In the genomic region with DNA sequence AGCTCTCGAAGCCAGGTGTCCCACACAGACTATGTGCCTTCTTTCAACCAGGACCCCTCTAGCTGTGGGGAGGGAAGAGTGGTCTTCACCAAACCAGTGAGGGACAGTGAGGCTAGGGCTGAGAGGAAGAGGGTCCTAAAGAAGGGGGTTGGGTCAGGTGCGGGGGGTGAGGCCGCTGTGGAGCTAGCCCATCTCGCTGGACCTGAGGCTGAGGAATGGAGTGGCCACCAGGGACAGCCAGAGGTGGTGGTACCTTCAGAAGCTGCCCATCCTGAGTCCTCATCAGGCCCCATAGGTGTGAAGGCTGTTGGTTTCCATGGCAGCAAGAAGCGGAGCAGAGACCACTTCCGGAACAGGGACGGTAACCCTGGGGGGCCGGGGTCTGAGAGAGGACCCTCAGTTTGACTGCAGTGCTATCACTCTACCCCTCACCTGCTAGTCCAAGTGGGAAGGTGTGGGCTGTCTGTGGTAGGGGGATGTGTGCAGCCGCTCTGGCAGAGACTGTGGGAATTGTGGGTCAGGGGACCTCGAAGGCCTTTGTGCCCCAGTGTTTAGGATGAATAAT, we compare ENCODE assay signal across 8 mouse cellular contexts. TPM values are rescaled to one million over a fixed set of nuclear protein-coding genes. Genes with fewer than 3 reads are reported as not detected.
DNase-seq lines count a peak whose midpoint lies in the region; ATAC-seq and TF ChIP-seq lines count a peak whose summit lies in the region.

No protein-coding gene starts in this region.

- no peak for ATAC-seq in embryonic facial prominence, embryonic 13.5 days (ENCODE audit: insufficient number of reproducible peaks, insufficient read depth, low FRiP score, low TSS enrichment, low read depth)
- no peak for ATAC-seq in hindbrain, postnatal 0 days

- H3K9me3 ChIP-seq in embryonic facial prominence, embryonic 13.5 days = no peaks in the 10 kb centered on the region
- no peaks in the 10 kb centered on the region for H3K9me3 ChIP-seq in hindbrain, postnatal 0 days (ENCODE audit: low read length)

- H3ac ChIP-seq in myocyte (ENCODE audit: control insufficient read depth, insufficient read length) = peak overlapping the region; percentile 91

- TF ChIP-seq CTCF in layer of hippocampus, adult 2 months (conservative IDR thresholded peaks at IDR 0.05) = no peak
- TF ChIP-seq CTCF in hindbrain, postnatal 0 days (IDR thresholded peaks at IDR 0.05; ENCODE audit: low read depth) = peak; percentile 3; the same call in 1 of the 2 replicates

- no peaks in the 10 kb centered on the region for H3K27me3 ChIP-seq in embryonic facial prominence, embryonic 13.5 days
- H3K27me3 ChIP-seq in hindbrain, postnatal 0 days (ENCODE audit: insufficient read depth, low read length) = no peaks in the 10 kb centered on the region
- no peaks in the 10 kb centered on the region for H3K27me3 ChIP-seq in myocyte (ENCODE audit: control insufficient read depth, insufficient read depth, insufficient read length)

- H3K4me3 ChIP-seq in layer of hippocampus, adult 2 months = peak overlapping the region; percentile 94
- peak overlapping the region; percentile 87 for H3K4me3 ChIP-seq in embryonic facial prominence, embryonic 13.5 days
- peak overlapping the region; percentile 87 for H3K4me3 ChIP-seq in hindbrain, postnatal 0 days (ENCODE audit: low read length)
- peak overlapping the region; percentile 92 for H3K4me3 ChIP-seq in myocyte

- H3K9ac ChIP-seq in embryonic facial prominence, embryonic 13.5 days = peak overlapping the region; percentile 95
- H3K9ac ChIP-seq in hindbrain, postnatal 0 days (replicated peaks; ENCODE audit: low read length) = peak overlapping the region; percentile 90

- H3K36me3 ChIP-seq in embryonic facial prominence, embryonic 13.5 days = peaks cover 30% of the 10 kb centered on the region
- H3K36me3 ChIP-seq in hindbrain, postnatal 0 days (ENCODE audit: insufficient read depth, low read length) = peaks cover 19% of the 10 kb centered on the region; the same call in 1 of the 2 replicates
- peaks cover 32% of the 10 kb centered on the region for H3K36me3 ChIP-seq in myocyte (ENCODE audit: control insufficient read depth, insufficient read depth)

- no peak for DNase-seq in layer of hippocampus, adult 2 months (ENCODE audit: low spot score in 2 of 2)
- DNase-seq in layer of hippocampus, postnatal 25 days (ENCODE audit: extremely low spot score in 1 of 2, low spot score in 1 of 2) = no peak
- no peak for DNase-seq in hindbrain, postnatal 0 days (ENCODE audit: low spot score)
- DNase-seq in right cerebral cortex, postnatal 14 days = no peak
- no peak for DNase-seq in adipocyte (ENCODE audit: low spot score)
- no peak for DNase-seq in cerebellum, postnatal 36 days

- H3K4me2 ChIP-seq in embryonic facial prominence, embryonic 13.5 days = peak overlapping the region; percentile 99
- peak overlapping the region; percentile 99 for H3K4me2 ChIP-seq in hindbrain, postnatal 0 days (ENCODE audit: low read depth, low read length)
- H3K4me2 ChIP-seq in myocyte (ENCODE audit: low read depth) = peak overlapping the region; percentile 84

- peaks cover 27% of the 10 kb centered on the region for H3K4me1 ChIP-seq in embryonic facial prominence, embryonic 13.5 days
- H3K4me1 ChIP-seq in hindbrain, postnatal 0 days (ENCODE audit: insufficient read depth, low read length) = peaks cover 19% of the 10 kb centered on the region

- H3K27ac ChIP-seq in layer of hippocampus, adult 2 months = no peak overlapping the region
- no peak overlapping the region for H3K27ac ChIP-seq in embryonic facial prominence, embryonic 13.5 days
- no peak overlapping the region for H3K27ac ChIP-seq in hindbrain, postnatal 0 days

- WGBS in embryonic facial prominence, embryonic 13.5 days = 89% methylated on average over 10 of the region's 10 CpGs
- WGBS in hindbrain, postnatal 0 days = 89% methylated on average over 10 of the region's 10 CpGs

- no peak for TF ChIP-seq POLR2A in myocyte (IDR thresholded peaks at IDR 0.05; ENCODE audit: insufficient read length, low read depth)

- H3K79me2 ChIP-seq in myocyte (ENCODE audit: control insufficient read depth, insufficient read depth) = peaks cover 12% of the 10 kb centered on the region

TF ChIP-seq in myocyte, 11 proteins besides CTCF, POLR2A, EP300 and RAD21:
- no peak for TF ChIP-seq CEBPB (IDR thresholded peaks at IDR 0.05; ENCODE audit: insufficient read depth, poor library complexity, severe bottlenecking)
- no peak for TF ChIP-seq SRF (IDR thresholded peaks at IDR 0.05; ENCODE audit: control insufficient read depth, insufficient read length, low read depth)
- TF ChIP-seq MYOD1 (IDR thresholded peaks at IDR 0.05; ENCODE audit: control insufficient read depth in 1 of 3, insufficient read length in 2 of 3, low read depth in 2 of 3) = no peak
- no peak for TF ChIP-seq MYOG (IDR thresholded peaks at IDR 0.05; ENCODE audit: control insufficient read depth in 1 of 3, insufficient read depth in 1 of 3, insufficient read length in 2 of 3, low read depth in 2 of 3)
- TF ChIP-seq E2F4 (IDR thresholded peaks at IDR 0.05; ENCODE audit: insufficient read depth) = no peak
- no peak for TF ChIP-seq MAX (IDR thresholded peaks at IDR 0.05; ENCODE audit: low read depth)
- no peak for TF ChIP-seq REST (IDR thresholded peaks at IDR 0.05; ENCODE audit: insufficient read depth, insufficient read length)
- no peak for TF ChIP-seq POLR2AphosphoS2 (IDR thresholded peaks at IDR 0.05; ENCODE audit: insufficient read length, low read depth)
- no peak for TF ChIP-seq USF1 (IDR thresholded peaks at IDR 0.05; ENCODE audit: low read depth)
- no peak for TF ChIP-seq TCF3 (IDR thresholded peaks at IDR 0.05; ENCODE audit: insufficient read length, low read depth)
- no peak for TF ChIP-seq TCF12 (IDR thresholded peaks at IDR 0.05; ENCODE audit: insufficient read depth, poor library complexity, severe bottlenecking)

RNA-seq across cellular contexts. Expression of a gene that starts 1.5 kb away (rescaled TPM):
- 10 to 100 TPM; 38.5 to 41.4 TPM for total RNA-seq in layer of hippocampus, adult 2 months (2021)
- total RNA-seq in layer of hippocampus, postnatal 25 days (2021) = 10 to 100 TPM; 47.0 to 50.4 TPM
- polyA plus RNA-seq in embryonic facial prominence, embryonic 13.5 days (2015; fragmentation: Nextera tagmentation; extraction: Ambion mirVana) = 98.8 and 105 TPM in 2 replicates
- 106 and 118 TPM in 2 replicates for total RNA-seq in hindbrain, postnatal 0 days (2014; rRNA removed)
- 101 and 102 TPM in 2 replicates for polyA plus RNA-seq in hindbrain, postnatal 0 days (2015; fragmentation: Nextera tagmentation; extraction: Ambion mirVana)
- polyA plus RNA-seq in myocyte (2012; fragmentation: generic; extraction: Trizol) = 78.6 TPM

RNA-seq across cellular contexts. Expression of a gene that starts 18.0 kb away (rescaled TPM):
- 100 to 1,000 TPM; 419 to 448 TPM for total RNA-seq in layer of hippocampus, adult 2 months (2021)
- 100 to 1,000 TPM; 489 to 524 TPM for total RNA-seq in layer of hippocampus, postnatal 25 days (2021)
- polyA plus RNA-seq in embryonic facial prominence, embryonic 13.5 days (2015; fragmentation: Nextera tagmentation; extraction: Ambion mirVana) = 407 and 457 TPM in 2 replicates
- 758 and 776 TPM in 2 replicates for total RNA-seq in hindbrain, postnatal 0 days (2014; rRNA removed)
- polyA plus RNA-seq in hindbrain, postnatal 0 days (2015; fragmentation: Nextera tagmentation; extraction: Ambion mirVana) = 708 and 751 TPM in 2 replicates
- polyA plus RNA-seq in myocyte (2012; fragmentation: generic; extraction: Trizol) = 744 TPM

RNA-seq across cellular contexts. Expression of a gene that starts 23.9 kb away (rescaled TPM):
- total RNA-seq in layer of hippocampus, adult 2 months (2021) = not detected
- not detected for total RNA-seq in layer of hippocampus, postnatal 25 days (2021)
- polyA plus RNA-seq in embryonic facial prominence, embryonic 13.5 days (2015; fragmentation: Nextera tagmentation; extraction: Ambion mirVana) = 7.7 and 9.8 TPM in 2 replicates
- total RNA-seq in hindbrain, postnatal 0 days (2014; rRNA removed) = 2.1 and 3.0 TPM in 2 replicates
- 2.0 and 2.6 TPM in 2 replicates for polyA plus RNA-seq in hindbrain, postnatal 0 days (2015; fragmentation: Nextera tagmentation; extraction: Ambion mirVana)
- 6.9 TPM for polyA plus RNA-seq in myocyte (2012; fragmentation: generic; extraction: Trizol)

RNA-seq across cellular contexts. Expression of a gene that starts 35.6 kb away (rescaled TPM):
- under 1 TPM; 0.29 to 0.97 TPM for total RNA-seq in layer of hippocampus, adult 2 months (2021)
- total RNA-seq in layer of hippocampus, postnatal 25 days (2021) = 1 to 10 TPM in 1 of 2 experiments, under 1 TPM in 1; 0.89 to 1.3 TPM
- polyA plus RNA-seq in embryonic facial prominence, embryonic 13.5 days (2015; fragmentation: Nextera tagmentation; extraction: Ambion mirVana) = 0.69 and 0.84 TPM in 2 replicates
- total RNA-seq in hindbrain, postnatal 0 days (2014; rRNA removed) = 1.2 and 1.9 TPM in 2 replicates
- polyA plus RNA-seq in hindbrain, postnatal 0 days (2015; fragmentation: Nextera tagmentation; extraction: Ambion mirVana) = 1.1 and 1.4 TPM in 2 replicates
- 0.12 TPM for polyA plus RNA-seq in myocyte (2012; fragmentation: generic; extraction: Trizol)
